Mouse (Mus musculus): ENCODE results near the gene Mob1a. TPM values are rescaled to one million over a fixed set of nuclear protein-coding genes. Genes with fewer than 3 reads are reported as not detected.

Gene Mob1a
- polyA plus RNA-seq, 1 experiment from 2014 or later: 35.8 TPM

GRCm38 (mm10) chr6:83363075-83363474, 37.3 kb downstream of the Mob1a start:
- ATAC-seq (replicated peaks; ENCODE audit: extremely low read depth, insufficient read depth, low FRiP score): no peak
- WGBS: 81% methylated on average over 12 of the region's 12 CpGs
- Histone ChIP-seq H3K9me3 (replicated peaks; ENCODE audit: control insufficient read depth, low read length) (no peaks in the 10 kb centered on the region), H3K36me3 (ENCODE audit: control insufficient read depth, insufficient read depth) (peaks cover 24% of the 10 kb centered on the region), H3K4me1 (ENCODE audit: control insufficient read depth, insufficient read depth, low read length) (no peaks in the 10 kb centered on the region), H3K27ac (ENCODE audit: low read length) (no peak overlapping the region), H3K4me3 (ENCODE audit: low read length) (no peak overlapping the region), H3K9ac (ENCODE audit: low read length) (no peak overlapping the region), H3K27me3 (ENCODE audit: control insufficient read depth, insufficient read depth, low read length) (no peaks in the 10 kb centered on the region), H3K4me2 (ENCODE audit: low read depth, low read length) (no peak overlapping the region)

GRCm38 (mm10) chr6:83370316-83370965, 44.6 kb downstream of the Mob1a start:
- 84% methylated on average over 21 of the region's 21 CpGs for WGBS
- no peak overlapping the region for H3K27ac ChIP-seq (ENCODE audit: low read length)

GRCm38 (mm10) chr6:83371350-83371749, 45.5 kb downstream of the Mob1a start:
- 82% methylated on average over 3 of the region's 3 CpGs for WGBS
- Histone ChIP-seq H3K9ac (ENCODE audit: low read length) (no peak overlapping the region), H3K4me2 (ENCODE audit: low read depth, low read length) (no peak overlapping the region), H3K27ac (ENCODE audit: low read length) (no peak overlapping the region), H3K27me3 (ENCODE audit: control insufficient read depth, insufficient read depth, low read length) (no peaks in the 10 kb centered on the region), H3K36me3 (ENCODE audit: control insufficient read depth, insufficient read depth) (peaks cover 88% of the 10 kb centered on the region), H3K4me1 (ENCODE audit: control insufficient read depth, insufficient read depth, low read length) (no peaks in the 10 kb centered on the region), H3K9me3 (replicated peaks; ENCODE audit: control insufficient read depth, low read length) (no peaks in the 10 kb centered on the region), H3K4me3 (ENCODE audit: low read length) (no peak overlapping the region)
- no peak for ATAC-seq (replicated peaks; ENCODE audit: extremely low read depth, insufficient read depth, low FRiP score)

More at GRCm38 (mm10) chr6:83370316-83370965, 44.6 kb downstream of the Mob1a start:
- H3K9ac ChIP-seq (ENCODE audit: low read length): no peak overlapping the region
- no peak overlapping the region for H3K4me3 ChIP-seq (ENCODE audit: low read length)
- H3K4me2 ChIP-seq (ENCODE audit: low read depth, low read length): no peak overlapping the region
- no peak for ATAC-seq (replicated peaks; ENCODE audit: extremely low read depth, insufficient read depth, low FRiP score)
- H3K9me3 ChIP-seq (replicated peaks; ENCODE audit: control insufficient read depth, low read length): no peaks in the 10 kb centered on the region
- peaks cover 80% of the 10 kb centered on the region for H3K36me3 ChIP-seq (ENCODE audit: control insufficient read depth, insufficient read depth)
- no peaks in the 10 kb centered on the region for H3K27me3 ChIP-seq (ENCODE audit: control insufficient read depth, insufficient read depth, low read length)
- H3K4me1 ChIP-seq (ENCODE audit: control insufficient read depth, insufficient read depth, low read length): no peaks in the 10 kb centered on the region

- H3K9ac ChIP-seq (ENCODE audit: low read length): no peak overlapping the region
- H3K27ac ChIP-seq (ENCODE audit: low read length): 0 out of 2 replicates have a peak overlapping the region, but pooled peaks have one; percentile 32
- H3K36me3 ChIP-seq (ENCODE audit: control insufficient read depth, insufficient read depth): peaks cover 87% of the 10 kb centered on the region
- no peaks in the 10 kb centered on the region for H3K4me1 ChIP-seq (ENCODE audit: control insufficient read depth, insufficient read depth, low read length)
- H3K9me3 ChIP-seq (replicated peaks; ENCODE audit: control insufficient read depth, low read length): no peaks in the 10 kb centered on the region
- no peaks in the 10 kb centered on the region for H3K27me3 ChIP-seq (ENCODE audit: control insufficient read depth, insufficient read depth, low read length)
- WGBS: 76% methylated on average over 9 of the region's 9 CpGs
- ATAC-seq (replicated peaks; ENCODE audit: extremely low read depth, insufficient read depth, low FRiP score): no peak
- no peak overlapping the region for H3K4me3 ChIP-seq (ENCODE audit: low read length)
- no peak overlapping the region for H3K4me2 ChIP-seq (ENCODE audit: low read depth, low read length)
Observed at GRCm38 (mm10) chr6:83373704-83374300, 48.0 kb downstream of the Mob1a start.

- no peak overlapping the region for H3K27ac ChIP-seq (ENCODE audit: low read length)
- H3K9ac ChIP-seq (ENCODE audit: low read length): no peak overlapping the region
- WGBS: 56% methylated on average over 10 of the region's 10 CpGs
- H3K9me3 ChIP-seq (replicated peaks; ENCODE audit: control insufficient read depth, low read length): no peaks in the 10 kb centered on the region
- peak; percentile 52; the same call in 1 of the 2 replicates for ATAC-seq (replicated peaks; ENCODE audit: extremely low read depth, insufficient read depth, low FRiP score)
- peaks cover 49% of the 10 kb centered on the region for H3K36me3 ChIP-seq (ENCODE audit: control insufficient read depth, insufficient read depth)
- no peaks in the 10 kb centered on the region for H3K27me3 ChIP-seq (ENCODE audit: control insufficient read depth, insufficient read depth, low read length)
- peaks cover 7% of the 10 kb centered on the region; the same call in 1 of the 2 replicates for H3K4me1 ChIP-seq (ENCODE audit: control insufficient read depth, insufficient read depth, low read length)
- H3K4me2 ChIP-seq (ENCODE audit: low read depth, low read length): no peak overlapping the region
- H3K4me3 ChIP-seq (ENCODE audit: low read length): no peak overlapping the region
Observed at GRCm38 (mm10) chr6:83381510-83382491, 56.0 kb downstream of the Mob1a start.

GRCm38 (mm10) chr6:83385569-83386090, 59.8 kb downstream of the Mob1a start:
- no peak overlapping the region for H3K9ac ChIP-seq (ENCODE audit: low read length)
- H3K27ac ChIP-seq (ENCODE audit: low read length): no peak overlapping the region
- H3K9me3 ChIP-seq (replicated peaks; ENCODE audit: control insufficient read depth, low read length): no peaks in the 10 kb centered on the region
- no peaks in the 10 kb centered on the region for H3K27me3 ChIP-seq (ENCODE audit: control insufficient read depth, insufficient read depth, low read length)
- H3K4me1 ChIP-seq (ENCODE audit: control insufficient read depth, insufficient read depth, low read length): peaks cover 7% of the 10 kb centered on the region; the same call in 1 of the 2 replicates
- no peak for ATAC-seq (replicated peaks; ENCODE audit: extremely low read depth, insufficient read depth, low FRiP score)
- H3K36me3 ChIP-seq (ENCODE audit: control insufficient read depth, insufficient read depth): peaks cover 28% of the 10 kb centered on the region
- 89% methylated on average over 9 of the region's 9 CpGs for WGBS
- H3K4me3 ChIP-seq (ENCODE audit: low read length): no peak overlapping the region
- no peak overlapping the region for H3K4me2 ChIP-seq (ENCODE audit: low read depth, low read length)

- Histone ChIP-seq H3K4me3 (ENCODE audit: low read length) (no peak overlapping the region), H3K9ac (ENCODE audit: low read length) (no peak overlapping the region), H3K4me2 (ENCODE audit: low read depth, low read length) (no peak overlapping the region), H3K9me3 (replicated peaks; ENCODE audit: control insufficient read depth, low read length) (no peaks in the 10 kb centered on the region), H3K4me1 (ENCODE audit: control insufficient read depth, insufficient read depth, low read length) (peaks cover 7% of the 10 kb centered on the region), H3K36me3 (ENCODE audit: control insufficient read depth, insufficient read depth) (peaks cover 17% of the 10 kb centered on the region), H3K27ac (ENCODE audit: low read length) (peak overlapping the region; percentile 14; the same call in 1 of the 2 replicates), H3K27me3 (ENCODE audit: control insufficient read depth, insufficient read depth, low read length) (no peaks in the 10 kb centered on the region)
- ATAC-seq (replicated peaks; ENCODE audit: extremely low read depth, insufficient read depth, low FRiP score): no peak
- 77% methylated on average over 8 of the region's 8 CpGs for WGBS
Observed at GRCm38 (mm10) chr6:83392166-83392780, 66.5 kb downstream of the Mob1a start.

Data from heart, embryonic 16.5 days (tissue).